Mouse (Mus musculus) C2C12 (cell line): ENCODE measurements at regions not wholly inside any gene's neighbourhood (a gene's known extent, or its start where the extent isn't known, plus 50 kb on each side); places are given as distances from the start of the nearest gene placed in this dataset.

Experiments
- CTCF ChIP-seq: IDR thresholded peaks from one replicate; pipeline ENCODE4 v1.5.1; 2011; ENCODE audit not compliant: control insufficient read depth, insufficient read depth, insufficient read length
- MAX ChIP-seq: IDR thresholded peaks from one replicate; pipeline ENCODE4 v1.6.1; 2011; ENCODE audit warnings: mild to moderate bottlenecking, control low read depth
- MYOD1 ChIP-seq: IDR thresholded peaks from one replicate; pipeline ENCODE4 v1.6.1; 2011; ENCODE audit warnings: low read depth; ENCODE audit not compliant: control insufficient read depth, insufficient read length
- USF1 ChIP-seq: IDR thresholded peaks from one replicate; pipeline ENCODE4 v1.6.1; 2011; ENCODE audit warnings: low read depth, mild to moderate bottlenecking, control low read depth, moderate library complexity

DNA sequence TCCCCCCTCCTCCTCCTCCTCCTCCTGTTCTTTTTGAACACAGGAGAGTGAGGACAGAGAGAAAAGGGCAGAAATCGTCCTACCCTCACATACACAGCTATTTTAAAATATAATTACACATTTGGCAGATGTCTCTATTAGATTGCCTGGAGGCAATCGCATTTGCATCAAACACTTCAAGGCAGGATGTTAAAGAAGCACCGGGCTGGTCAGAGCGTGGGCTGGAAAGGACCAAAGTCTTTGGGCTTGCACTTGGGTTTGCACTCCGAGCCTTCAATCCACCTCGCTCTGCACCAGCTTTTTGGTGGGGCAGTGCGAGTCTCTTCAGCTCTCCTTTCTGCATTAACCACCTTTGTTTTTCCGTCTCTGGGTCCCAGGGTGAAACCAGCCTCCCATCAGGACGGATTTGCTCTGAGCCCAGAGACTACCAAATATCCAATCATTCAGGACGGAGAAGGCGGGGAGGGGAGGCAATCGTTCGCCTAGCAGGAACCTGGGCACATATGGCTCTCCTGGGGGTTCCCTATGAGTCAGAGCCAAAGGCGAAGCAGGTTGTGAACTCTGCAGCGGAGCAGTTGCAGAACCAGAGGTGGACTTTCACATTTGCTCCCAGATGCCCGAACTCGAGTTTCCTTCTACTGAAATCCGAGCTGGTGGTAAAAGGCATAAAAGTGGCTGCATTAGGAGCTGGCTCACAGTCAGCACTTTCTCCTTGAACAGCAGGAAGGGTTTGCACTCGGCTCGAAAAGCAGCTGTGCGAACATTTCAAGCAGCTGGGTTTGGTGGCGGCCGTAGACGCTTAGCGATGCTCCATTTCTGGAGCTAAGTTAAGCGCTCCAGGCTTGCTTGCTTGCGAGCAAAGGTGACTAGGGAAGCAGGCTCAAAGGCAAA lies 58.1 kb upstream of the Cpm start:
- TF ChIP-seq MAX (no peak), USF1 (no peak), CTCF (no peak), MYOD1 (peak; percentile 78)
